Mouse (Mus musculus) brain, adult 2 months (tissue): ENCODE measurements around the gene Cenpa.
"Not testable (repeated sequence)": the region's sequence is repeated elsewhere in the genome, so short reads cannot be mapped to it uniquely, and the experiment has no call there.

Experiments used
- DNase-seq: peaks from one replicate; pipeline ENCODE4 v3.0.0; 2011; ENCODE audit warnings: low read depth, low spot score

The Cenpa gene

DNA sequence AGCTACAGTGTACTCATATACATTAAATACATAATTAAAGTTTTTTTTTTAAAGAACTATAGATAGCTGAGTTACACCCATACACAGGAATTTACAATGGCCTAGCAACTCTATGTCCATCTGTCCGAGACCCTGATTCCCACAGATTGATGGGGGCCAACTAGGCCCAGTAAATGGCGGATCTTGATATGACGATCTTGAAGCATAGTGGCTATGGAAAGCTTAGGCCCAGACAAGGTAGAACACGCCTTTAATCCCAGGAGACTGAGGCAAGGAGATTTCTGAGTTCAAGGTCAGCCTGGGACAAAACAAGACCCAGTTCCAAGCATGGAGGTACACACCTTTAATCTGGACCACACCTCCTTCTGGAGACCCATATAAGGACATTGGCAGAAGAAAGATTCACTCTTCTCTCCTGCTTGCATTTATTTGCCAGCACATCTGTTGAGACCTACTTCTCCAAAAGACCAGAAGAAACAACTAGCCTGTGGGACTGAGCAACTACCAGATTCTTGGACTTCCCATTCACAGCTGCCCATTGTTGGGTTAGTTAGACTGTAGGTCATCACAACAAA lies 12.2 kb downstream of the Cenpa start:
- no peak for DNase-seq

DNA sequence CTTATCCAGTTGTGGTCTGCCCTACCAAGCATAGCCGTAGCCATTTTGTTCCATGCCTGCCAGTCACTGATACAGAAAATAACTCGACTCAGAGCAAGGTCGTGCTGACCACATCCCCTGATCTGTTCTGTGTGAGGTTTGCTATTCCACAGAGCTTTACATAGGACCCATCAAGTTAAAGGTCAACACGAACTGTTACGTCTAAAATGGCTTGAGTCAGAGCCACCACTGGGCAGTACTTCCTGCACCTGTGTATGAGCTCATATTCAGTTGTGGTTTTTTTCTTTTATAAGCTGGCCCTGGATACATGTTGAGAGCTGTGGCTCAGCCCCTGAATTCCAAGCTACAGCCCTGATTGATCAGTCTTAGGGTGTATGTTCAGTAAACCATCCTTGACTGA lies 13.0 kb downstream of the Cenpa start:
- DNase-seq: no peak

DNA sequence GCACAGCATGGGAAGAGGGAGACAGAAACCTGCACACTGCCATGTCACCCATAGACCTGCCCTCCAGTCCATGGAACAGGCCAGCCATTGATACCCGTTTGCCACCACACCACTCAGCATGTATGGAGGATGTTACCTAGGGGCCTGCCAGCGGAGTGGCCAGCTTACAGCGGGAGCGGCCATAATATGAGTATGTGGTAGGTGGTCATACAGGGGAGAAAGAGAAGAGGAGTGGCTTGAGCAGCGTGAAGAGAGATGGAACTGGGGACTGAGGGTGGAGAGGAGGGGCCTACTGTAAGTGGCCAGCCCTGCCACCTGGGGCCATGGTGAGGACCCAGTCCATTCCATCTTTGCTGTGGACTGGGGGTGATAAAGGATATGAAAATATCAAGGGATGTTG lies 15.4 kb downstream of the Cenpa start:
- DNase-seq: no peak

DNA sequence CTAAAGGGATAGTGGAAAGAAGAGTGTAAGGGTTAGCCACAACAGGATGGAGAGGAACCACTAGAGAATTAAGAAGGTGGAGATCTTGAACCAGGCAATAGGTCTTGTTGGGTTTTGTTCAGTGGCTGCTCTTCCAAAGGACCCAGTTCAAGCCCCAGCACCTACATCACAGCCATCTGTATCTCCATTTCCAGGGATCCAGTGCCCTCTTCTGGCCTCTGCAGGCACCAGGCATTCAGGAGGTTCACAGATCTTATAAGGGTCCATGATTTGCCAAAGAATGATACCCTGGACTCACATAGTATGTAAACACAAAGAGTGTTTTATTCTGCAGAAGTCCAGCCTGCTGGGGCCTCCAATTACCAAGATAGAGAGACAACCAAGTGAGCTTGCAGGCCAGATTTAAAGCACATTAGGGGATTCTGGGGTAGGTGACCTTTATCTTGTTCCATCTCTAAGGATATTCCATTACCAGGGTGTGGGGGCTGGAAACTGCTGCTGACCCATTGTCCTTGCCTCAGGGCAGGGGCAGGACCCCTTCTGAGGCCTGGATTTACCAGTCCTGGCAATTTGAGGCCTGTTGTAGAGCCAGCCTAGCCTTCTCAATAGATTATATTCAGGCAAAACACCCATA lies 16.5 kb downstream of the Cenpa start:
- DNase-seq: peak; percentile 17

DNA sequence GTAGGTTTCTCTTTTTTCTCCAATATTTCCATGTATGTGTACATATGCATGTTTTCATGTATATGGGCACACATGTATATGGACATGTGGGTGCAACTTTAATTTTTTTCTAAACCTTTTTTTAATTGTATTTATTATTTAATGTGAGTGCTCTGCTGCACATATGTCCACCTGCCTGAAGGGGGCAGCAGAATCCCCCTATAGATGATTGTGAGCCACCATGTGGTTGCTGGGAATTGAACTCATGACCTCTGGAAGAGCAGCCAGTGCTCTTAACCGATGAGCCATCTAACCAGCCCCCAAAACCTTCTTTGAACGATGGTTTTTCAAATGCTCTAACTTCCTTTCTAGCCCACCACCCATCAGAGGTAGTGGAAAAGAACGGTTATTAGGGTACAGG lies 17.4 kb downstream of the Cenpa start:
- DNase-seq: no peak

DNA sequence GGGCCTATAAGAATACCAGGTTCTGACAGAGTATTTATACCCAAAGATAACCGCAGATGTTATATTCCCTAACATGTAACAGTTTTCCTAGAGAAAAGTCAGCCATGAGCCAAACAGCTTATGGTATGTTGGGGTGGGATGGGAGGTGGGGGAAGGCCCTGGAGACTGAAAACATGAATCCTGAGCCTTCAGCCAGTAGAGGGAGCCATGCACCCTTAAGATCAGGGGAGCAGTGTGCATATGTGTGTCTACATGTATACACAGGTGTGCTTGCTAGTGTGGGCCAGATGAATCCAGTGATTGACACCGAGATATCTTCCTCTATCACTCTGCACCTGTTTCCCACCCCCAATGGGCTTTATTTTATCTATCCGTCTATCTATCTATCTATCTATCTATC lies 20.2 kb downstream of the Cenpa start:
- peak; percentile 74 for DNase-seq

DNA sequence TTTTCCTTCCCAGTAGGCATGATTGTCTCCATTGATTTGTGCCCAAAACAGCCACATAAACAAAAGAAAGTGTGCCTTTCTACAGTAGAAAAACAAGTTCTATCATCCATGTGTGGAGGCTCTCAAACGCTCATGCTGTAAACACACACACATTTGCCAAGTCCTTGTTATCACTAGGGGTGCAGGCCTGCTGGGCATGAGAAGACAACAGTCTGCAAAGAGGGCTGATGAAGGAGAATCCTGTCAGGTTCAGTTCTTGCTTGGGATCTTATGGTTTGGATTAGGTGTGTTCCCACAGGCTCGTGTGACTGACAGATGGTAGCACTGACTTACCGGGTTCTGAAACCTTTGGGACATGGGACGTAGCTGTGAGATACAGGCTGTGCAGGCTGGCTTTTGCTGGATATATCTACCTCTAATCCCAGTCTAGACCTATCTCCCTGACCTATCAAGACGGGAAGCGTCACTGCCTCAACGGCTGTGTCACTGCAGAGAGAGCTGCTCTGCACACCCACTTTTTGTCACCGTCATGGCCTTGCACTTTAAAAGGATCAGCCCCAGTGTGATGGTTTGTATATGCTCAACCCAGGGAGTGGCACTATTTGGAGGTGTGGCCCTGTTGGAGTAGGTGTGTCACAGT lies 33.9 kb downstream of the Cenpa start:
- no peak for DNase-seq

DNA sequence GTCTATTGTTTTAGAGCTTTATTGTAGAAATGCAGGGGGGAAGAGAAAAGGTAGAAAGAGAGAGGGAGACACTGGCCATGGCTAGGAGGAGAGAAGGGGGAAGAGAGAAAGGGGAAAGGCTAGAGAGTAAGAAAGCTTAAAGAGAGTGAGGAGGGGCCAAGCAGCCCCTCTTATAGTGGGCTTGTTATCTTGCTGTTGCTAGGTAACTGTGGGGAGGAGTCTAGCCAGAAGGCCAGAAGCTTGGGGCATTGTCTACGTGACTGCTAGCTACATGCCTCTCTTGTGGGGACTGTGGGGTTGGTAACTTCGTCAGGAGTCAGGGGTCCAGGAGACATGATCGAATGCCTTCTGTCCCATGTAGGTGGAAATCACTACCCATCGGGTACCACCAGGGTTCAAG lies 34.8 kb downstream of the Cenpa start:
- DNase-seq: not testable (repeated sequence)

DNA sequence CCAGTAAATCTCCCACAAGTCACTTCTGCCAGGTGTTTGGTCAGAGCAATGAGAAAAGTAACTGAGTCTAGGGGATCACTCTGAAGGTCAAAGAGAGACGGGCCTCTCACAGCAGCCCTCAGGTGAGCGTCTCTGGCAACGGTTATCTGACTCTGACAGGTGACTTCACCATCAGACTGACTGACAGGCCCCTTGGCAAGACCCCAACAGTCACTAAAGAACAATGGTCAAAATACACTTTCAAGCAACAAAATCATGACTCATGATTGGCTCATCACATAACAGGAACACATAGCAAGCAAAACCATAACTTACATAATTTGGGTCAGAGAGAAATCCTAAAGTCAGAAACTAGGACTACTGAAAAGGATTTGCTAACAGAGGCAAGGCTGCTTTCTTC lies 35.3 kb downstream of the Cenpa start:
- DNase-seq: no peak

DNA sequence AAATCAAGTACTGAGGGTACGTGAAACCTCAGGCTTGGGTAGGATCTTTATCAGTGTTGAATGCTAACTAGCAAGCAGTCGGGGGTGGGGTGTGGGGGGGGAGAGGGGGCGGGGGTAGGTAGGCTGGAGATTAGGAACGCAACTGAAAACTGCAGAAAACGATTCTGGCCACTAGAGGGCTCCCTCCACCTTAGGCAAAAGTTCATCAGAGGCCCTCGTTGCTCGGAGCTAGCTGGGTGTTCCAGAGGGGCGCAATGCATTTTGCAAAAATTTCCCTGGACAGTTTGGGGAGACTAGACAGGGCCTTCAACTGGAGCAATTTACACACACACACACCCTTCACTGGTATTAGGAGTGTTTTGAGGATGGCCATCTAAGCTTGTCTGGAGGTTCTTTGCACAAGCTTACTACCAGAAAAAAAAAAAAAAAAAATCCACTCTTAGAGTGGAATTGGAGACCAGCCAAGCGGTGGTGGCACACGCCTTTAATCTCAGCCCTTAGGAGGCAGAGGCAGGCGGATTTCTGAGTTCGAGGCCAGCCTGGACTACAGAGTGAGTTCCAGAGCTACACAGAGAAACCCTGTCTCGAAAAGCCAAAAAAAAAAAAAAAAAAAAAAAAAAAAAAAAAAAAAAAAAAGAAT lies 43.3 kb downstream of the Cenpa start:
- DNase-seq: peak; percentile 95

DNA sequence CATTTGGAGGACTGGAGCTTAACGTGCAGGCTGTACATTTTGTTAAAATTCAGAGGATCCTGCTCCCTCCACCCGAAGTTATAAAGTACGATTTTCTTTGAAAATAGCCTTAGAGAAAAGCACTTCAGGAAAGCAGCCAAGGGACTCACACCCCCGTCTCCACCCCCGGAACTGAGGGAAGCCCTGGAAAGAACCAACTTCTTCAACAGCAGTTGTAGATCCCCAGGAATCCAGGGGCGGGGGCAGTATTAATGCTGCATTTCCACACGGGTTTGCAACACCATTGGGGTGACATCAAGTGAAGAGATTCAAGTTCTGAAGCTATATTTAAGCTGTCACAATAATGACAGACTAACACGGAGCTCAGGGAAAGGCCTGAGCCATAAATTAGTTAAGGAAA lies 43.9 kb downstream of the Cenpa start:
- DNase-seq: peak; percentile 83

DNA sequence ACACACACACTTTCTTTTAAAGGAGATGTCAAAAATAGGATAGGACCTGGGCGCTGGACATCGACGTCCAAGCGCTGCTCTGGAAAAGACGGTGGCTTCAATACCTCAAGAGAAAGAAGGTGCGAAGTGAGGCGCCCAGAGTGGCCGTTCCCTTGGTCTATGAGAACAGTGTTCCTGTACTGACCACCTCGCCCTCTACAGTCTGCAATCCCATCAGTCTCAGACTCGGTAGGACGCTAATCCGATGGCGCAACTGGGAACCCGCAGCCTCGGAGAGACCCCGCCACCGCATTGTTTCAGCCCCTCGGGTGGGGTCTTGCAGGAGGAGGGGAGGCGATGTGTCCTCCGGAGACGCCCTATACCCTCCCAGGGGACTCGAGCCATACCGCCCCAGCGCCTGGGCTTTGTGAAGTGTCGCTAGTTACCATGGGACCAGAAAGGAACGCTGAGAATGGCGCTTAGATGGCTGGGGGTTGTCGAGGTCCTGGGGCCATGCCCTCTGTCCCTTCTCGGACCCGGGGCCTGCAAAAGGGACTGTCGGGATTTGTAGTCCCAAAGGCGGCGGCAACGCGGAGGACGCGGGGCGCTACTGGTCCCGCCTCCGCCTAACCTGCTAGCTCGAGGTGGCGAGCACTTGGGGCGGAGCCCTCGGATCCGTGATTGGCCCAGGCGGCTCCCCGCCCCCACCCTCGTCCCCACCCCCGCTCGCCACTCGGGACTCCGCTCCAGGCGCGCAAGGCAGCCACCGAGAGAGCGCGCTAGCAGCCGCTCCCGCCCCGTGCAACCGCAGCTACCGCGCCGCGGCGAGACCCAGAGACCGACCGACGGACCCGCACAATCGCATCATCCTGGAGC lies 44.8 kb downstream of the Cenpa start, which contains the start of gene Dpysl5:
TSS of gene Dpysl5 (plus strand) at position 418 of the 855 bp plus-strand sequence.
- peak; percentile 97 for DNase-seq

DNA sequence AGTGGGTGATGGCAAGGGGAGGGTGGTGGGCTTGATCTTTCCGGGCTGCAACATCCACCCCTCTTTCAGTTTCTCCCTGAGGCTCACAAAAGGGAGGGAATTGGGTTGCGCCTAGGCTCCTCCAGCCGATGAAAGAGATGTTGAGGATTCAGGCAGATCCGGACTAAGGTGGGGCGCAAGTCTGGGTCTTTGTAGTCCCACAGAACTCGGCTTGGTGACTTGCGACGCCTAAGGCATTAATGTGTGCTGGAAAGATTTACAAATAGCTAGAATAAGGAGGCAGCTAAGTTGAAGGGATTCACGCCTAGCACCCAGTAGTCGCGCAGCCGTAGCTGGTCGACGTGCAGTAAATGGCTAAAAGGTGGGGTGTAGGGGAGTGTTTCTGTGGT lies 45.4 kb downstream of the Cenpa start:
- peak; percentile 37 for DNase-seq

DNA sequence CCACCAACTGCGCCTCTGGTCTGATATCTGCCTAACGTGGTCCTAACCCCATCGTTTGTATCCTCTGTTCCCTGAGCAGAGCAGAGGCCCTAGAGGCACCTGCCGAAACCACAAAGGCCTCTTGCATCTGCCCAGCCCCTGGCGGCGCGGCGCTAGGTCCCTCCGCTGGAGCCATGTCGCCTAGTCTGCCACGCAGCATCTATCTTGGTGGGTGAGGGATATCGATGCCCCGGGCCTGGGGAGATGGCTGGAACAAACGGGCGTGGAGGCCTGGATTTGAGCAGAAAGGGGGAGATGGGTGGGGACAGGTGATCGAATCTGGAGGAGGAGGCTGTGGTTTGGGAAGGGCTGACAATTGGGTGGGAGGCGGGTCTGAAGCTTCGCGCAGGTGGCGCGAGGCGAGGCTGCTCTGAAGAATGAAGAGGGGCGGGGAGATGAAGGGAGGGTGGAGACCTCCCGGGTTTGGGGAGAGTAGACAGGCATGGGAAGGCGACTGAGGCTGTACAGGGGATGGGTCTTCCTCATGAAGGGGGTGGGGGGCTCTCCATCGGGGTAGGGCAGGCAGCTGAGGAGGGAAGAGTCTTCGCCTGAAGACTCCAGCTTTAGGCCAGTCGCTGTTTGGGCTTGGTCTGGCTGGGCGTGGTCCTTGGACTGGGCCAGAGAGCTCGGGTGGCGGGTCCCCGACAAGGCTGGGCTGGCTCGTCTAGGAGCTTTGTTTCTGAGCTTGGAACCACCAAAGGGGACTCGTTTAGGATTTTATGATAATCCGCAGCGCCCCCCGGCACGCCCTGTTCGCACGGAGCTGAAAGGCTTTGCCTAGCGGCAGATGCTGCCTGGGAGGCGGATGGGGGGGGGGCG lies 46.1 kb downstream of the Cenpa start:
- peak; percentile 69 for DNase-seq

DNA sequence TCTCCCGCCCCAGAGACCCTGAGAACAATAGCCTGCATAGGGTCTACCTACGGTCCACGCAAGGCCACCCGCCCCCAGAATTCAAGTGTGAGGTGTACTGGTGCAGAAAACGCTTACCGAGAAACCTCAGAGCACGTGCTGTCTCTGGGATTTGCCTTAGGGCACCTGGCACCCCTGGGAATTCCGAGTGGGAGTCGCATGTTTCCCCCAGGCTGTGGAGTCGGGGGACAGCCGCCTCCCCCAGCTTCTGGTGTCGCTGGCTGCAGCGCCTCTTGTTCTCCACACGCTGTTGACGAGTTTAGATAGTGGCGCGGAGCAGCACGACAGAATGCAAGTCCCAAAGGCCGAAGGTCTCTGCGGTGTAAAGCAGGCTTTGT lies 46.7 kb downstream of the Cenpa start:
- peak; percentile 50 for DNase-seq

DNA sequence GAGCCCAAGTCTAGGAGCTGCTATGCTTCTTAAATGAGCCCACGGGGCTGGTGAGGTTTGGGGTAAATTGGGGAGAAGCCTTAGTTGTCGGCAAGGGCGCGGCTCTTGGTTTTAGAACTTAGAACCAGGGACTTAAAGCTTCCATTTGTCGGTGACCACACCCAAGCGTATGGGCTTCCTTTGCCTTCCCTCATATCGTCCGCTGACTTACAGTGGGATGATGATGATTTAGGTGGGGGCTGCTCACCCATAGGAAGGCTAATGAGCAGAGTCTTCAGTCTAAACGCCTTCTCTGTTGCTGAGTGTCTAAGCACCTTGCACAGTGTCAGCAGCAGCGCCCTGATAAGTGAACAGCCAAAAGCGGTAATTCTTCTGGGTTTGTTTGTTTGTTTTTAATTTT lies 47.1 kb downstream of the Cenpa start:
- DNase-seq: no peak

DNA sequence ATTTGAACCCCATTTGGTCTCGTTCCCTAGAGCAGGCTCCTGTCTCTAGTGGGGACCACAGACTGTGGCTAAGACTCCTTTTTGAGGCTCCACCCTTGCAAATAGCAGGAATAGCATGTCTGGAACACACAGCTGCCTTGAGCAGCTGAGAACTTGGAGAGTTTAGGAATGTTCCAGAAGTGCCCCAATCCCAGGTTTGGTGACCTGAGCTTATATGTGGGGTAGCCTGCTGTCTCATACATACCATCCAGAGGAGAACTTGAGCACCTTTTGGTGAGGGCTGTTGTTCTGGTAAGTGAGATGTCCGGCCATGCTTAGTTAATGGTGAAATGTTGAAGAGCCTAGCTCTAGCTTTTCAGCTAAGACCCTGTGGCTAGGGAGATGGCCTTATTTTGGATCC lies 49.7 kb downstream of the Cenpa start:
- no peak for DNase-seq

DNA sequence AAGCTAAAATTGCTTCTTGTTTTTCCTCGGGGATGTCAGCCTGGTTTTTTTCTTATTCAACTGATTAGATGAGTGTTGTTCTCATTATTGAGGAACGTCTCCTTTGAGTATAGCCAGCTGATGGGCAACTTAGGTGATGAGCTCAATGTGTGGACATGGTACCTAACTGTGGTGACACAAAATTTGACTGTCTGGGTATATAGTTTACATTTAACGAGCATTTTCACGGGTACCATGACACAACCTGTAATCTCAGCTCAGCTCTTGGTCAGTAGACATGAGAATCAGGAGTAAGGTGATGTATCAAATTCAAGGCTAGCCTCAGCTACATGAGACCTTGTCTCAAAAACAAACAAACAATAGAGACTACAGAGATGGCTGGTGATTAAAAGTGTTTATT lies 50.9 kb downstream of the Cenpa start:
- no peak for DNase-seq

DNA sequence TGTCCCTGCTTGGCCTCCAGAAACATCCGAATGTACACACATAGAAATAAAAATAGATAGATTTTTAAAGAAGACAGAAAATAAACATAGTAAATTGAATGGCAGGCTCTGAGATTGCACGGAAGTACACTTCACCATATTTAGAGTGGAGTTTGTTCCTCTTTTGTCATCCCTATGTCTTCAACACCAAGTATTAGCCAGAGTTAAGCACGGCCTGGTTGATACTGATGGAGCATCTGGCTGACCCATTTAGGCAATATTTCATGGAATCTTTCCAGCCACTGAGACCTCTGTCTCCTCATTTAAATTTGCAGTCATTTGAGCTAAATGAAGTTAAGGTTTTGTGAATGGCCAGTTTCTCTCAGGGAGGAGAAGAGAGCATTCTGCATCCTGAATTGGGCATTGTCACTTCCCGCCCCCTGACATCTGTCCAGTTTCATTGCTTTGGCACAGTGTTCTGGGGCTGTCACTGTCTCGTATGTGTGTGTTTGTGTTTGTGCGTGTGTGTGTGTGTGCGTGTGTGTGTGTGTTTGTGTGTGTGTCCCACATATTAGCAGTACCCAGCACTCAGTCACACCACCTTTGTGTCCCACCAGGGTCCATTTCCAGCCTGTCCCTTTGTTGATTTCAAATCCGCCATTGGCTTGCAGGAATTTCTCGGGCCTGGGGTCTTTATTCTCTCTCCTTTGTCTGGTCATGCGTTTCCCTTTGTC lies 51.6 kb downstream of the Cenpa start:
- peak; percentile 67 for DNase-seq

DNA sequence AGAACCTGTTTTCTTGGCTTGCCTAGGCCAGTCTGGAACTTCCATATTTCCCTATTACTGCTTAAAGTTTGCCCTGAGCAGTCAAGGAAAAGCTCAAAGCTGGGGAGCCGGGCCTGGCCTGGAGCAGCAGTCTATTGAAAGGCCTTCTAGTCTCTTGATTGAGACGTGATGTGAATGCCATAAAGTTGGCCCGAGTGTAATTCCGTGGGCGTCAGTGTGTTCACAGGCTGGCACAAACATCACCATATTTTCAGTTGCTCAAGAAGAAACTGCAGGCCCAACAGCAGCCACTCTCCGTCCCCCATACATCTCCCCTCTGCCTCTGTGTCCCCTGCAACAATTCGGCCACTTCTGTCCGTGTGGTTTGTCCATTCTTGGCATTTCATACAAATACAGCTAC lies 55.4 kb downstream of the Cenpa start:
- peak; percentile 29 for DNase-seq
